Mouse (Mus musculus) G1E (cell line): ENCODE measurements around the gene Zfp277.

Experiments
- CTCF ChIP-seq: IDR thresholded peaks from 2 replicates; pipeline ENCODE4 v1.5.1; 2012; ENCODE audit warnings: low read depth, low read length, inconsistent platforms, mixed read lengths
- GATA1 ChIP-seq: IDR thresholded peaks from 2 replicates; pipeline ENCODE4 v1.6.1; 2012; ENCODE audit warnings: borderline replicate concordance, low read length, inconsistent platforms, mixed read lengths
- GATA2 ChIP-seq: IDR thresholded peaks from 2 replicates; pipeline ENCODE4 v1.6.1; 2012; ENCODE audit warnings: low read depth, low read length, inconsistent platforms, borderline replicate concordance
- POLR2AphosphoS5 ChIP-seq: IDR thresholded peaks from 2 replicates; pipeline ENCODE4 v1.6.1; 2012; ENCODE audit warnings: low read depth, low read length, inconsistent platforms; ENCODE audit not compliant: insufficient replicate concordance
- TAL1 ChIP-seq: conservative IDR thresholded peaks from 2 replicates; pipeline ENCODE4 v1.6.1; 2012; ENCODE audit warnings: low read depth, low read length, inconsistent platforms, mixed read lengths

DNA sequence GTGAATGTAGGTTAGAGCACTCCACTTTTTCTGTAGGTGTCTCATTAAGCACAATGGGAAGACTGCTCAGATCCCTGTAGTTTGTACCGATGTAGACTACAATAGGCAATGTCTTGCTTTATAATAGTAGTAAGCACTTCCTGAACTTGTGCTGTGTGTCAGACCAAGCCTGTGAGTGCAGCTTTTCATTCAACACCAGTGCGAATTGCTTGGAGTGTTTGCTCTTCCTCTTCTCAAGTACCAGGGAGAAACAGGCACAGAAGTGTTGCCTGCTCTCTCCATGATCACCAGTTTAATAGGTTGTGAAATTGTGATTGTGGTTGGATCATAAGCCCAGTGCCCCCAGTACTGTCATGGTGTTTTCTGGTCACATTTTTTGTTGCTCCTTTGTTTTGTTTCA, 18.1 kb upstream of the Zfp277 start:
- TF ChIP-seq CTCF (no peak), TAL1 (no peak), GATA1 (no peak), POLR2AphosphoS5 (no peak), GATA2 (no peak)
